Mouse (Mus musculus): ENCODE results near the gene Kcnt1. TPM values are rescaled to one million over a fixed set of nuclear protein-coding genes. Genes with fewer than 3 reads are reported as not detected.
A peak's percentile ranks its signal among the peaks of the same experiment; 100 is the strongest.

Kcnt1 gene
- total and polyA plus RNA-seq, 2 experiments from 2014 or later = 21.7 to 60.7 TPM

DNA sequence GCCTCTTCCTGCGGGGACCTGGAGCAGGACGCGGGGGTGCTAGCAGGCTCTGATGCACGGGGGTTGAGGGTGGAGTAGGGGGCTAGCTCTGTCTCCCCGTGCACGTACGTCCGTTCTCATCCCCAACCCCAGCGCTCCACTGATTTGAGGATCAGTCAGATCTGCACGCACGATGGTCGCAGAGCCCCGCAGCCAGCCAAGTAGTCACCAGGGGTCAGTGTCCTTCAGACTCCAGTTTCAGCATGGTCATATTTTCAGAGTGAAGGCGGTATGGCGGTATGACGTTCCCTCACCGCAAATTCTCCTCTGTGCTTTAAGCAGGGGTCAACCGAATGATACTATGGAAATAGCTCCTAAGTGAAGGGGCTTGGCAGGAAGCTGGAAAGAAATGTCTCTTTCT is 696 bp downstream of the Kcnt1 start:
- Histone ChIP-seq H3K4me1 (ENCODE audit: insufficient read depth, low read length) (0 out of 2 replicates have a peak, but pooled peaks cover 5% of the 10 kb centered on the region), H3K36me3 (ENCODE audit: insufficient read depth, low read length) (no peaks in the 10 kb centered on the region), H3K27ac (ENCODE audit: low read depth, low read length) (0 out of 2 replicates have a peak overlapping the region, but pooled peaks have one; percentile 26), H3K9me3 (ENCODE audit: low read length) (no peaks in the 10 kb centered on the region), H3K4me2 (ENCODE audit: low read depth, low read length, poor library complexity, severe bottlenecking) (peak overlapping the region; percentile 99), H3K4me3 (ENCODE audit: low read depth, low read length) (peak overlapping the region; percentile 63), H3K27me3 (ENCODE audit: insufficient read depth, low read length) (no peaks in the 10 kb centered on the region; the same call in 1 of the 2 replicates), H3K9ac (replicated peaks; ENCODE audit: low read length, poor library complexity, severe bottlenecking) (peak overlapping the region; percentile 61)
- no peak for DNase-seq (ENCODE audit: low spot score)
- no peak for ATAC-seq (ENCODE audit: low FRiP score)
- TF ChIP-seq CTCF (IDR thresholded peaks at IDR 0.05) = peak; percentile 45
- 1% methylated on average over 18 of the region's 18 CpGs for WGBS

DNA sequence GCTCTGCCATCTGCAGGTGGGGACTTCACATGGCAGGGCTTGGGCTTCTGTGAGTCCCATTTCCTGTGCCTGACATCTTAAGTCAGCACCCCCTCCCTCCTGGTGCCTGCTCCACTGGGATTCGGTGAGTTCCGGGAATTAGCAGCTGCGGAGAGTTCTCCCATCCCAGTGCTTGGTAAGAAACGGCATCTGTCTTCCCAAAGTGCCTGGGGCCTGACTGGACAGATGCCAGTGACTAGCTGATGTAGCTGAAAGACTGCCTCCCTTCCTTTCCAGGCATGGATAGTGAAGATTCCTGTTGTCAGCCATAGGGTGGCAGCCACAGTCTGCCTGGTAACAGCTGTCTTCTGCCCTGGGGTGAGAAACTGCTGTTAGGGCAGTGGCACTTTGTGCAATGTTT is 1.9 kb downstream of the Kcnt1 start:
- Histone ChIP-seq H3K27me3 (ENCODE audit: insufficient read depth, low read length) (no peaks in the 10 kb centered on the region; the same call in 1 of the 2 replicates), H3K4me3 (ENCODE audit: low read depth, low read length) (no peak overlapping the region), H3K36me3 (ENCODE audit: insufficient read depth, low read length) (no peaks in the 10 kb centered on the region), H3K9me3 (ENCODE audit: low read length) (no peaks in the 10 kb centered on the region), H3K4me1 (ENCODE audit: insufficient read depth, low read length) (0 out of 2 replicates have a peak, but pooled peaks cover 5% of the 10 kb centered on the region), H3K9ac (replicated peaks; ENCODE audit: low read length, poor library complexity, severe bottlenecking) (no peak overlapping the region), H3K4me2 (ENCODE audit: low read depth, low read length, poor library complexity, severe bottlenecking) (peak overlapping the region; percentile 18; the same call in 1 of the 2 replicates), H3K27ac (ENCODE audit: low read depth, low read length) (no peak overlapping the region)
- 10% methylated on average over 4 of the region's 4 CpGs for WGBS
- ATAC-seq (ENCODE audit: low FRiP score) (no peak), DNase-seq (ENCODE audit: low spot score) (peak; percentile 82)
- TF ChIP-seq CTCF (IDR thresholded peaks at IDR 0.05) = peak; percentile 59

DNA sequence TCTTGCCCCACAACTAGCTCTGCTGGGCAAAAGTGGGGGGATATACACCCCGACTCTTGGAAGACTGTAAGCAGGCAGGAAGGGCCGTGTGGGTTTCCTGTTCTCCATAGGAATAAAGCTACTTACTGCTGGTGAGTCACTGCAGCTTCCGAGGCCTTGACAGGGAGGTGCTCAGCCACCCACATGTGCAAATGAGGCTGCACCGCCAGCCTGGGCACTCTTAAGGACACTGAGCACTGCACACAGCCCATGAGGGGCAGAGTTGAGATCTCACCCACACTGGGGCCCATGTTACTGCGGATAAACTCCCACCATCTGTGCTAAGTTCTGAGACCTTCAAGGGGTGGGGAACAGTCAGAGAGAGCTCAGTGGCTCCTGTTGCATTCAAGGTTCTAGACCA is 3.1 kb downstream of the Kcnt1 start:
- H3K4me3 ChIP-seq (ENCODE audit: low read depth, low read length) = no peak overlapping the region
- no peak overlapping the region for H3K27ac ChIP-seq (ENCODE audit: low read depth, low read length)
- no peaks in the 10 kb centered on the region for H3K9me3 ChIP-seq (ENCODE audit: low read length)
- H3K27me3 ChIP-seq (ENCODE audit: insufficient read depth, low read length) = no peaks in the 10 kb centered on the region; the same call in 1 of the 2 replicates
- DNase-seq (ENCODE audit: low spot score) (no peak), ATAC-seq (ENCODE audit: low FRiP score) (no peak)
- 0 out of 2 replicates have a peak, but pooled peaks cover 5% of the 10 kb centered on the region for H3K4me1 ChIP-seq (ENCODE audit: insufficient read depth, low read length)
- WGBS = 65% methylated on average over 5 of the region's 5 CpGs
- no peak overlapping the region for H3K9ac ChIP-seq (replicated peaks; ENCODE audit: low read length, poor library complexity, severe bottlenecking)
- no peak for TF ChIP-seq CTCF (IDR thresholded peaks at IDR 0.05)
- H3K36me3 ChIP-seq (ENCODE audit: insufficient read depth, low read length) = no peaks in the 10 kb centered on the region
- H3K4me2 ChIP-seq (ENCODE audit: low read depth, low read length, poor library complexity, severe bottlenecking) = no peak overlapping the region

DNA sequence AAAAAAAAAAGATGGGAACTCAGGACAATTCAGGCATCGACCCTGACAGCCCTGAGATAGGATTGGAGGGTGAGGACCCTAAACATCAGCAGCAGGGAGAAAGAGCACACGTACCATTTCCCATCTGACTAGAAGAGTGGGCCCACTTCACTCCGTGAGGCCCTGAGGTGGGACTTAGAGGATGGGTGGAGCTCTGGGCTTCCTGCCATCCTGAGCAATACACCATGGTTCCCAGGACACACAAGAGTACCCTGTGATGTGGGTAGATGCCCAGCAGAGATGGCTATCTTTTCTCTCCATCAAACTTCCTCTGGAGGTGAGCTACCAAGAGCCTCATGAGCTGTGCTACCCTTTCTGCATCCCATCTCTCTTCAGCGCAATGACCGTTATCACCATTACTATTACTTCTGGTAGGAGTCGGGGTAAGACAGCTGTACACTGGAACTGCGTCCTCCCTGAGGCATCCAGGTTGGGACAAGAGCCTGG is 13.8 kb downstream of the Kcnt1 start:
- Histone ChIP-seq H3K4me2 (ENCODE audit: low read depth, low read length, poor library complexity, severe bottlenecking) (peak overlapping the region; percentile 74), H3K27me3 (ENCODE audit: insufficient read depth, low read length) (no peaks in the 10 kb centered on the region), H3K36me3 (ENCODE audit: insufficient read depth, low read length) (no peaks in the 10 kb centered on the region), H3K4me3 (ENCODE audit: low read depth, low read length) (peak overlapping the region; percentile 69), H3K4me1 (ENCODE audit: insufficient read depth, low read length) (peaks cover 8% of the 10 kb centered on the region), H3K9me3 (ENCODE audit: low read length) (no peaks in the 10 kb centered on the region), H3K9ac (replicated peaks; ENCODE audit: low read length, poor library complexity, severe bottlenecking) (peak overlapping the region; percentile 87), H3K27ac (ENCODE audit: low read depth, low read length) (no peak overlapping the region)
- ATAC-seq (ENCODE audit: low FRiP score) = 0 out of 2 replicates have a peak, but pooled peaks have one; percentile 3
- 20% methylated on average over 7 of the region's 7 CpGs for whole genome bisulfite sequencing
- TF ChIP-seq CTCF (IDR thresholded peaks at IDR 0.05) = no peak
- DNase-seq (ENCODE audit: low spot score) = no peak

DNA sequence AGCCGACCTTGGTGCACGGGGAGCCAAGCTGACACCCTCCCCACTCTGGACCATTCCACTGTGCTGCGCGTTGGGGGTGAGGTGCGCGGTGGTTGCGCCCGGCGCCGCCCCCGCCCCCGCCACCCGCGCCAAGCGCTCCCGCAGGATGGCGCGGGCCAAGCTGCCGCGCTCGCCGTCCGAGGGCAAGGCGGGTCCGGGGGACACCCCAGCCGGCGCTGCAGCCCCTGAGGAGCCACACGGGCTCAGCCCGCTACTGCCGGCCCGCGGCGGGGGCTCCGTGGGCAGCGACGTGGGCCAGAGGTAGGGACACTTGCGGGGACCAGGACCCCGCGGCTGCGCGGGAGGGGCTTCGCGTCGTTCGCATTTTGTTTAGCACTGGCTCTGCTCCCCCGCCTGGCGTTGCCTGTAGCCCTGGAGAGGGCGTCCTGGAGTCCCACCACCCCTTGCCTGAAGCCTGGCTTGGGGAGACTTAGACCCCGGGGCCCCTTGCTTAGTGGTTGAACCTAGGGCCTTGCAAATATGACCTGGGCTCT is 14.3 kb downstream of the Kcnt1 start:
- Histone ChIP-seq H3K27ac (ENCODE audit: low read depth, low read length) (peak overlapping the region; percentile 43; the same call in 1 of the 2 replicates), H3K4me1 (ENCODE audit: insufficient read depth, low read length) (peaks cover 8% of the 10 kb centered on the region), H3K4me3 (ENCODE audit: low read depth, low read length) (peak overlapping the region; percentile 69), H3K36me3 (ENCODE audit: insufficient read depth, low read length) (no peaks in the 10 kb centered on the region), H3K27me3 (ENCODE audit: insufficient read depth, low read length) (no peaks in the 10 kb centered on the region), H3K4me2 (ENCODE audit: low read depth, low read length, poor library complexity, severe bottlenecking) (peak overlapping the region; percentile 74), H3K9ac (replicated peaks; ENCODE audit: low read length, poor library complexity, severe bottlenecking) (peak overlapping the region; percentile 87), H3K9me3 (ENCODE audit: low read length) (no peaks in the 10 kb centered on the region)
- 2% methylated on average over 43 of the region's 49 CpGs for WGBS
- TF ChIP-seq CTCF (IDR thresholded peaks at IDR 0.05) = peak; percentile 13; the same call in 1 of the 2 replicates
- DNase-seq (ENCODE audit: low spot score) (peak; percentile 29), ATAC-seq (ENCODE audit: low FRiP score) (peak; percentile 76)

- Histone ChIP-seq H3K4me2 (ENCODE audit: low read depth, low read length, poor library complexity, severe bottlenecking) (peak overlapping the region; percentile 74), H3K27me3 (ENCODE audit: insufficient read depth, low read length) (no peaks in the 10 kb centered on the region), H3K36me3 (ENCODE audit: insufficient read depth, low read length) (no peaks in the 10 kb centered on the region), H3K9ac (replicated peaks; ENCODE audit: low read length, poor library complexity, severe bottlenecking) (peak overlapping the region; percentile 87), H3K4me3 (ENCODE audit: low read depth, low read length) (peak overlapping the region; percentile 69), H3K4me1 (ENCODE audit: insufficient read depth, low read length) (peaks cover 8% of the 10 kb centered on the region), H3K9me3 (ENCODE audit: low read length) (no peaks in the 10 kb centered on the region), H3K27ac (ENCODE audit: low read depth, low read length) (peak overlapping the region; percentile 43; the same call in 1 of the 2 replicates)
- TF ChIP-seq CTCF (IDR thresholded peaks at IDR 0.05) = no peak
- DNase-seq (ENCODE audit: low spot score) = no peak
- no peak for ATAC-seq (ENCODE audit: low FRiP score)
- WGBS = 74% methylated on average over 2 of the region's 2 CpGs
Measured at GRCm38 (mm10) chr2:25878516-25878915, 15.0 kb downstream of the Kcnt1 start.
